Comparison of ENCODE assay signal across 10 mouse cellular contexts in genomic region chr19:37686941-37687850, GRCm38 (mm10). TPM values are rescaled to one million over a fixed set of nuclear protein-coding genes. Genes with fewer than 3 reads are reported as not detected.
DNase-seq lines count a peak whose midpoint lies in the region; ATAC-seq and TF ChIP-seq lines count a peak whose summit lies in the region.
"Had no signal": no experiment of that assay in that cellular context is flagged by ENCODE, and none has a peak within 500 bp of the region (broad histone marks: within the 10 kb centered on the region; RNA-seq: fewer than 3 reads in every experiment).

No protein-coding gene starts in this region.

- TF ChIP-seq POLR2A in heart, adult 2 months (IDR thresholded peaks at IDR 0.05; ENCODE audit: insufficient read depth, low read depth, low read length): no peak
- no peak for TF ChIP-seq POLR2A in ES-Bruce4 (IDR thresholded peaks at IDR 0.05; ENCODE audit: insufficient read depth, low read length)

- no peaks in the 10 kb centered on the region for H3K36me3 ChIP-seq in heart, adult 2 months (ENCODE audit: control insufficient read depth, insufficient read depth, low read length)
- no peaks in the 10 kb centered on the region for H3K36me3 ChIP-seq in ES-Bruce4 (ENCODE audit: control insufficient read depth, insufficient read depth, low read length, poor library complexity, severe bottlenecking)
- H3K36me3 ChIP-seq in forebrain, postnatal 0 days (ENCODE audit: insufficient read depth): no peaks in the 10 kb centered on the region; the same call in 1 of the 2 replicates
- H3K36me3 ChIP-seq in liver, postnatal 0 days (replicated peaks; ENCODE audit: insufficient read depth, low read length): peaks cover 25% of the 10 kb centered on the region

- no peak for DNase-seq in heart, adult 2 months
- DNase-seq in heart, postnatal 36 days: no peak
- DNase-seq in forebrain, postnatal 0 days: peak; percentile 21
- peak; percentile 44 for DNase-seq in liver, postnatal 0 days
- DNase-seq in Muller cell, postnatal 12 days (ENCODE audit: inconsistent ontology term): no peak
- DNase-seq in cerebellum, adult 9-11 months: no peak
- no peak for DNase-seq in layer of hippocampus, adult 11-12 months (ENCODE audit: low spot score)

- no peak overlapping the region for H3K9ac ChIP-seq in heart, adult 2 months (ENCODE audit: low read depth, low read length)
- peak overlapping the region; percentile 11; the same call in 1 of the 2 replicates for H3K9ac ChIP-seq in ES-Bruce4 (ENCODE audit: low read depth, poor library complexity, severe bottlenecking)
- H3K9ac ChIP-seq in forebrain, postnatal 0 days: no peak overlapping the region
- no peak overlapping the region for H3K9ac ChIP-seq in liver, postnatal 0 days (replicated peaks)
- H3K9ac ChIP-seq: liver, embryonic 15.5 days had no signal

- peak; percentile 26; the same call in 1 of the 2 replicates for ATAC-seq in forebrain, postnatal 0 days
- ATAC-seq in liver, postnatal 0 days: peak; percentile 40; the same call in 1 of the 2 replicates

- H3K9me3 ChIP-seq in ES-Bruce4 (replicated peaks; ENCODE audit: control insufficient read depth, insufficient read depth, low read length, poor library complexity, severe bottlenecking): no peaks in the 10 kb centered on the region
- no peaks in the 10 kb centered on the region for H3K9me3 ChIP-seq in forebrain, postnatal 0 days (ENCODE audit: low read length)
- H3K9me3 ChIP-seq in liver, postnatal 0 days (ENCODE audit: low read length): no peaks in the 10 kb centered on the region
- H3K9me3 ChIP-seq: liver, embryonic 15.5 days had no signal

- no peaks in the 10 kb centered on the region for H3K4me1 ChIP-seq in heart, adult 2 months (ENCODE audit: control insufficient read depth, insufficient read depth, low read length)
- no peaks in the 10 kb centered on the region for H3K4me1 ChIP-seq in ES-Bruce4 (ENCODE audit: control insufficient read depth, insufficient read depth, low read length)
- H3K4me1 ChIP-seq in forebrain, postnatal 0 days (ENCODE audit: insufficient read depth): no peaks in the 10 kb centered on the region
- no peaks in the 10 kb centered on the region for H3K4me1 ChIP-seq in liver, postnatal 0 days (ENCODE audit: insufficient read depth)

- no peak overlapping the region for H3K4me2 ChIP-seq in forebrain, postnatal 0 days (ENCODE audit: low read depth)
- H3K4me2 ChIP-seq in liver, postnatal 0 days (ENCODE audit: low read depth, low read length): no peak overlapping the region
- H3K4me2 ChIP-seq: liver, embryonic 15.5 days had no signal

- H3K79me2 ChIP-seq in heart, adult 2 months (replicated peaks; ENCODE audit: control insufficient read depth, insufficient read depth, low read length): no peaks in the 10 kb centered on the region

- intact Hi-C loops in heart, adult 2 months (cut with DNase I): no loop called here
- intact Hi-C loops in heart, postnatal 36 days (cut with DNase I): no loop called here

- 41% methylated on average over 62 of the region's 62 CpGs for WGBS in heart, adult 2 months
- 5% methylated on average over 62 of the region's 62 CpGs for WGBS in forebrain, postnatal 0 days
- 41% methylated on average over 62 of the region's 62 CpGs for WGBS in liver, postnatal 0 days (ENCODE audit: insufficient replicate concordance)

- H3K4me3 ChIP-seq in heart, adult 2 months: no peak overlapping the region
- peak overlapping the region; percentile 51 for H3K4me3 ChIP-seq in ES-Bruce4 (ENCODE audit: low read depth, low read length)
- H3K4me3 ChIP-seq in forebrain, postnatal 0 days (ENCODE audit: low read depth, low read length): no peak overlapping the region
- no peak overlapping the region for H3K4me3 ChIP-seq in liver, postnatal 0 days (ENCODE audit: low read depth, low read length)
- H3K4me3 ChIP-seq: liver, embryonic 15.5 days had no signal

- H3K27ac ChIP-seq in heart, adult 2 months: no peak overlapping the region
- H3K27ac ChIP-seq in ES-Bruce4 (ENCODE audit: insufficient read depth, low read length): no peak overlapping the region
- no peak overlapping the region for H3K27ac ChIP-seq in forebrain, postnatal 0 days (ENCODE audit: low read depth, low read length)
- H3K27ac ChIP-seq in liver, postnatal 0 days (ENCODE audit: low read depth): no peak overlapping the region
- H3K27ac ChIP-seq: liver, embryonic 15.5 days had no signal

- H3K27me3 ChIP-seq in heart, adult 2 months (ENCODE audit: control insufficient read depth, insufficient read depth, low read length): no peaks in the 10 kb centered on the region
- H3K27me3 ChIP-seq in ES-Bruce4 (ENCODE audit: control insufficient read depth, insufficient read depth, low read length, poor library complexity, severe bottlenecking): no peaks in the 10 kb centered on the region
- peaks cover 90% of the 10 kb centered on the region for H3K27me3 ChIP-seq in forebrain, postnatal 0 days (ENCODE audit: insufficient read depth, low read length)
- peaks cover 29% of the 10 kb centered on the region for H3K27me3 ChIP-seq in liver, postnatal 0 days (ENCODE audit: insufficient read depth, low read length)
- H3K27me3 ChIP-seq: CH12.LX had no signal

- TF ChIP-seq EP300 in heart, adult 2 months (IDR thresholded peaks at IDR 0.05; ENCODE audit: insufficient read depth, low read depth, low read length): no peak
- TF ChIP-seq EP300 in ES-Bruce4 (IDR thresholded peaks at IDR 0.05; ENCODE audit: insufficient read depth, low read depth, low read length): no peak
- no peak for TF ChIP-seq EP300 in liver, postnatal 0 days (IDR thresholded peaks at IDR 0.05; ENCODE audit: low read depth)

- TF ChIP-seq CTCF in heart, adult 2 months (IDR thresholded peaks at IDR 0.05): 0 out of 2 replicates have a peak, but pooled peaks have one; percentile 20
- TF ChIP-seq CTCF in ES-Bruce4 (IDR thresholded peaks at IDR 0.05; ENCODE audit: low read depth, low read length): peak; percentile 75
- peak; percentile 55 for TF ChIP-seq CTCF in forebrain, postnatal 0 days (IDR thresholded peaks at IDR 0.05; ENCODE audit: low read depth)
- TF ChIP-seq CTCF in liver, postnatal 0 days (IDR thresholded peaks at IDR 0.05; ENCODE audit: low read depth): peak; percentile 46

RNA-seq across cellular contexts. Expression of gene Cyp26c1, which starts 1.8 kb away (rescaled TPM):
- not detected for total RNA-seq in heart, adult 2 months (2021)
- polyA plus RNA-seq in heart, adult 2 months (2012; rRNA removed): not detected in 2 replicates
- not detected for total RNA-seq in heart, postnatal 36 days (2021)
- polyA plus RNA-seq in ES-Bruce4 (2011; ENCODE audit: insufficient read depth, insufficient read length, low read depth, missing spikeins): 0.34 and 0.50 TPM in 2 replicates
- not detected in 2 replicates for total RNA-seq in forebrain, postnatal 0 days (2014; rRNA removed)
- polyA plus RNA-seq in forebrain, postnatal 0 days (2015; fragmentation: Nextera tagmentation; extraction: Ambion mirVana): not detected in 2 replicates
- polyA plus RNA-seq in liver, postnatal 0 days (2015; fragmentation: Nextera tagmentation; extraction: Ambion mirVana): not detected in 2 replicates
- total RNA-seq: CH12.LX had no signal
- polyA plus RNA-seq: liver, embryonic 15.5 days had no signal

RNA-seq across cellular contexts. Expression of gene Cyp26a1, which starts 10.4 kb away (rescaled TPM):
- under 1 TPM in 1 of 2 experiments, not detected in 1; 0.27 TPM for total RNA-seq in heart, adult 2 months (2021)
- 0.33 and 0.67 TPM in 2 replicates for polyA plus RNA-seq in heart, adult 2 months (2012; rRNA removed)
- total RNA-seq in heart, postnatal 36 days (2021): not detected
- 5.3 and 7.8 TPM in 2 replicates for polyA plus RNA-seq in ES-Bruce4 (2011; ENCODE audit: insufficient read depth, insufficient read length, low read depth, missing spikeins)
- not detected in 2 replicates for total RNA-seq in forebrain, postnatal 0 days (2014; rRNA removed)
- polyA plus RNA-seq in forebrain, postnatal 0 days (2015; fragmentation: Nextera tagmentation; extraction: Ambion mirVana): 0.13 and 0.42 TPM in 2 replicates
- polyA plus RNA-seq in liver, postnatal 0 days (2015; fragmentation: Nextera tagmentation; extraction: Ambion mirVana): 0.21 and 0.25 TPM in 2 replicates

Comparison
In these comparisons a context has a peak if more than half of its experiments do, and no peak if none do; other contexts are left out.
1. DNase-seq: peak in forebrain, postnatal 0 days (single experiment) and liver, postnatal 0 days (single experiment); none in heart, adult 2 months (0 of 2), heart, postnatal 36 days (0 of 2), Muller cell, postnatal 12 days (single experiment), cerebellum, adult 9-11 months (single experiment) and layer of hippocampus, adult 11-12 months (single experiment).
2. CTCF ChIP-seq: peak in every context shown above with its lines; median percentile 75 in ES-Bruce4; 55 in forebrain, postnatal 0 days; 46 in liver, postnatal 0 days; 20 in heart, adult 2 months.